Mouse (Mus musculus) hindbrain, embryonic 10.5 days (tissue): Measurements from ENCODE around the gene Plod3. TPM values are rescaled to one million over a fixed set of nuclear protein-coding genes. Genes with fewer than 3 reads are reported as not detected.
A peak's percentile ranks its signal among the peaks of the same experiment; 100 is the strongest.

Experiments used
- DNase-seq: peaks from one replicate; pipeline ENCODE4 v3.0.0-alpha.2; 2017; ENCODE audit warnings: low spot score
- H3K27ac ChIP-seq: fragments of 300-500 bp; sonication (generic); 2 replicates; pipeline ENCODE4 v1.5.1; 2016; ENCODE audit warnings: mild to moderate bottlenecking, moderate library complexity
- H3K27me3 ChIP-seq: fragments of 300-500 bp; sonication (generic); 2 replicates; pipeline ENCODE4 v1.6.1; 2016; ENCODE audit warnings: mild to moderate bottlenecking; ENCODE audit not compliant: poor library complexity, insufficient read depth, severe bottlenecking
- H3K36me3 ChIP-seq: fragments of 300-500 bp; sonication (generic); 2 replicates; pipeline ENCODE4 v1.6.1; 2016; ENCODE audit warnings: mild to moderate bottlenecking, moderate library complexity
- H3K4me1 ChIP-seq: fragments of 300-500 bp; sonication (generic); replicated peaks from 2 replicates; pipeline ENCODE4 v1.6.1; 2016; ENCODE audit warnings: mild to moderate bottlenecking
- H3K4me3 ChIP-seq: fragments of 300-500 bp; sonication (generic); 2 replicates; pipeline ENCODE4 v1.5.1; 2016; ENCODE audit warnings: mild to moderate bottlenecking, moderate library complexity
- H3K9me3 ChIP-seq: fragments of 300-500 bp; sonication (generic); 2 replicates; pipeline ENCODE4 v1.6.1; 2016; ENCODE audit warnings: mild to moderate bottlenecking, moderate library complexity
- WGBS: fragments of 180-500 bp; shearing (Covaris S2); methylation state at CpG from one replicate; pipeline ENCODE4 v1.1.7; 2016; 5-methylcytosine and 5-hydroxymethylcytosine counted together
- polyA plus RNA-seq: library from polyadenylated mRNA; unstranded; fragments of >200 nt; fragmentation: Nextera tagmentation; extraction: Ambion mirVana; gene quantifications from 2 replicates; pipeline ENCODE4 v1.2.1, GENCODE M21; 2016

Gene Plod3
- polyA plus RNA-seq, 1 experiment from 2014 or later: 40.6 TPM

- Histone ChIP-seq H3K36me3 (peaks cover 23% of the 10 kb centered on the region), H3K4me3 (no peak overlapping the region), H3K9me3 (no peaks in the 10 kb centered on the region), H3K4me1 (peaks cover 17% of the 10 kb centered on the region), H3K27me3 (no peaks in the 10 kb centered on the region), H3K27ac (no peak overlapping the region)
- no peak for DNase-seq
- 68% methylated on average over 5 of the region's 5 CpGs for WGBS
Observed at GRCm38 (mm10) chr5:136999449-136999848, 12.6 kb downstream of the Plod3 start.

- Histone ChIP-seq H3K4me1 (peaks cover 17% of the 10 kb centered on the region), H3K9me3 (no peaks in the 10 kb centered on the region), H3K27ac (no peak overlapping the region), H3K4me3 (no peak overlapping the region), H3K36me3 (peaks cover 12% of the 10 kb centered on the region), H3K27me3 (no peaks in the 10 kb centered on the region)
- WGBS: 77% methylated on average over 2 of the region's 2 CpGs
- peak; percentile 37 for DNase-seq
Observed at GRCm38 (mm10) chr5:137000612-137001011, 13.8 kb downstream of the Plod3 start.

GRCm38 (mm10) chr5:137007276-137007675 is 20.5 kb downstream of the Plod3 start:
- Histone ChIP-seq H3K27ac (no peak overlapping the region), H3K27me3 (peaks cover 5% of the 10 kb centered on the region; the same call in 1 of the 2 replicates), H3K36me3 (no peaks in the 10 kb centered on the region), H3K4me3 (no peak overlapping the region), H3K4me1 (no peaks in the 10 kb centered on the region), H3K9me3 (no peaks in the 10 kb centered on the region)
- no peak for DNase-seq
- WGBS: 67% methylated on average over 8 of the region's 8 CpGs

GRCm38 (mm10) chr5:137009988-137010387 is 23.2 kb downstream of the Plod3 start:
- H3K36me3 ChIP-seq: no peaks in the 10 kb centered on the region
- no peak overlapping the region for H3K27ac ChIP-seq
- peaks cover 5% of the 10 kb centered on the region; the same call in 1 of the 2 replicates for H3K27me3 ChIP-seq
- peak; percentile 64 for DNase-seq
- H3K9me3 ChIP-seq: 0 out of 2 replicates have a peak, but pooled peaks cover 2% of the 10 kb centered on the region
- WGBS: 35% methylated on average over 3 of the region's 3 CpGs
- no peak overlapping the region for H3K4me3 ChIP-seq
- no peaks in the 10 kb centered on the region for H3K4me1 ChIP-seq

GRCm38 (mm10) chr5:137012401-137012950 is 25.7 kb downstream of the Plod3 start:
- Histone ChIP-seq H3K9me3 (0 out of 2 replicates have a peak, but pooled peaks cover 2% of the 10 kb centered on the region), H3K27ac (no peak overlapping the region), H3K36me3 (no peaks in the 10 kb centered on the region), H3K27me3 (peaks cover 5% of the 10 kb centered on the region; the same call in 1 of the 2 replicates), H3K4me3 (no peak overlapping the region), H3K4me1 (no peaks in the 10 kb centered on the region)
- 80% methylated on average over 15 of the region's 15 CpGs for WGBS
- DNase-seq: no peak

- no peaks in the 10 kb centered on the region for H3K36me3 ChIP-seq
- no peak for DNase-seq
- no peaks in the 10 kb centered on the region for H3K27me3 ChIP-seq
- H3K27ac ChIP-seq: no peak overlapping the region
- WGBS: 86% methylated on average over 3 of the region's 3 CpGs
- H3K4me3 ChIP-seq: no peak overlapping the region
- 0 out of 2 replicates have a peak, but pooled peaks cover 2% of the 10 kb centered on the region for H3K9me3 ChIP-seq
- no peaks in the 10 kb centered on the region for H3K4me1 ChIP-seq
Observed at GRCm38 (mm10) chr5:137015913-137016312, 29.1 kb downstream of the Plod3 start.

- Histone ChIP-seq H3K36me3 (no peaks in the 10 kb centered on the region), H3K4me1 (peaks cover 20% of the 10 kb centered on the region), H3K4me3 (no peak overlapping the region), H3K27me3 (peaks cover 57% of the 10 kb centered on the region), H3K9me3 (no peaks in the 10 kb centered on the region), H3K27ac (no peak overlapping the region)
- no peak for DNase-seq
- 60% methylated on average over 3 of the region's 3 CpGs for WGBS
Observed at GRCm38 (mm10) chr5:137024318-137024717, 37.5 kb downstream of the Plod3 start.

GRCm38 (mm10) chr5:137025132-137025531 is 38.3 kb downstream of the Plod3 start:
- WGBS: under 1% methylated on average over 23 of the region's 23 CpGs
- Histone ChIP-seq H3K27me3 (peaks cover 65% of the 10 kb centered on the region), H3K4me3 (peak overlapping the region; percentile 32), H3K27ac (no peak overlapping the region), H3K4me1 (peaks cover 25% of the 10 kb centered on the region), H3K36me3 (no peaks in the 10 kb centered on the region), H3K9me3 (no peaks in the 10 kb centered on the region)
- peak; percentile 79 for DNase-seq

GRCm38 (mm10) chr5:137026092-137026491 is 39.3 kb downstream of the Plod3 start, which contains the start of gene Vgf:
Gene Vgf, plus strand, starts transcription at chr5:137026392.
- WGBS: 34% methylated on average over 4 of the region's 4 CpGs
- no peaks in the 10 kb centered on the region for H3K9me3 ChIP-seq
- no peaks in the 10 kb centered on the region for H3K36me3 ChIP-seq
- H3K27me3 ChIP-seq: peaks cover 74% of the 10 kb centered on the region
- DNase-seq: no peak
- H3K27ac ChIP-seq: no peak within 1 kb of the TSS
- H3K4me1 ChIP-seq: peaks cover 35% of the 10 kb centered on the region
- H3K4me3 ChIP-seq: peak within 1 kb of the TSS; percentile 32

- Histone ChIP-seq H3K4me1 (peaks cover 57% of the 10 kb centered on the region), H3K27ac (no peak overlapping the region), H3K27me3 (peaks cover 95% of the 10 kb centered on the region), H3K36me3 (no peaks in the 10 kb centered on the region), H3K4me3 (peak overlapping the region; percentile 57), H3K9me3 (no peaks in the 10 kb centered on the region)
- no peak for DNase-seq
- WGBS: 4% methylated on average over 29 of the region's 29 CpGs
Observed at GRCm38 (mm10) chr5:137028561-137029272, 41.9 kb downstream of the Plod3 start.

GRCm38 (mm10) chr5:137029273-137029585 is 42.4 kb downstream of the Plod3 start:
- no peak for DNase-seq
- 2% methylated on average over 8 of the region's 8 CpGs for WGBS

GRCm38 (mm10) chr5:137029643-137030415 is 43.0 kb downstream of the Plod3 start:
- peaks cover 94% of the 10 kb centered on the region for H3K27me3 ChIP-seq
- H3K4me1 ChIP-seq: peaks cover 55% of the 10 kb centered on the region
- H3K27ac ChIP-seq: no peak overlapping the region
- peak; percentile 98 for DNase-seq
- H3K36me3 ChIP-seq: no peaks in the 10 kb centered on the region
- WGBS: under 1% methylated on average over 52 of the region's 52 CpGs
- H3K9me3 ChIP-seq: no peaks in the 10 kb centered on the region
- H3K4me3 ChIP-seq: peak overlapping the region; percentile 57

More at GRCm38 (mm10) chr5:137029273-137029585, 42.4 kb downstream of the Plod3 start:
- H3K36me3 ChIP-seq: no peaks in the 10 kb centered on the region
- H3K4me1 ChIP-seq: peaks cover 57% of the 10 kb centered on the region
- H3K4me3 ChIP-seq: peak overlapping the region; percentile 57
- H3K27ac ChIP-seq: no peak overlapping the region
- no peaks in the 10 kb centered on the region for H3K9me3 ChIP-seq
- H3K27me3 ChIP-seq: peaks cover 95% of the 10 kb centered on the region

- H3K4me1 ChIP-seq: peaks cover 50% of the 10 kb centered on the region
- no peaks in the 10 kb centered on the region for H3K9me3 ChIP-seq
- peak overlapping the region; percentile 57 for H3K4me3 ChIP-seq
- peaks cover 94% of the 10 kb centered on the region for H3K27me3 ChIP-seq
- H3K36me3 ChIP-seq: peaks cover 5% of the 10 kb centered on the region
- 10% methylated on average over 22 of the region's 22 CpGs for WGBS
- DNase-seq: no peak
- H3K27ac ChIP-seq: no peak overlapping the region
Observed at GRCm38 (mm10) chr5:137030416-137030810, 43.6 kb downstream of the Plod3 start.
